Mouse (Mus musculus): ENCODE measurements around the gene Pomt1. TPM values are rescaled to one million over a fixed set of nuclear protein-coding genes. Genes with fewer than 3 reads are reported as not detected.

The Pomt1 gene
- polyA plus RNA-seq (2017; shearing (Covaris generic)): 1 to 10 TPM; 2.5 to 3.8 TPM

- ATAC-seq: peak; percentile 76
These were observed at the start of gene Pomt1 for GRCm38 (mm10) chr2:32235886-32236759. Gene Pomt1, plus strand, starts transcription at chr2:32236590.

GRCm38 (mm10) chr2:32187019-32187551 is 49.3 kb upstream of the Pomt1 start:
- ATAC-seq: no peak

- no peak for ATAC-seq
These were observed 48.7 kb upstream of the Pomt1 start for GRCm38 (mm10) chr2:32187649-32188048.

GRCm38 (mm10) chr2:32189060-32189681 is 47.2 kb upstream of the Pomt1 start:
- no peak for ATAC-seq

- ATAC-seq: no peak
These were observed 45.8 kb upstream of the Pomt1 start for GRCm38 (mm10) chr2:32190620-32191019.

GRCm38 (mm10) chr2:32191872-32192507 is 44.4 kb upstream of the Pomt1 start:
- ATAC-seq: peak; percentile 62

- no peak for ATAC-seq
These were observed 37.4 kb upstream of the Pomt1 start for GRCm38 (mm10) chr2:32198977-32199376.

GRCm38 (mm10) chr2:32200033-32200432 is 36.4 kb upstream of the Pomt1 start:
- no peak for ATAC-seq

GRCm38 (mm10) chr2:32200712-32201111 is 35.7 kb upstream of the Pomt1 start:
- ATAC-seq: no peak

GRCm38 (mm10) chr2:32201527-32201926 is 34.9 kb upstream of the Pomt1 start:
- no peak for ATAC-seq

GRCm38 (mm10) chr2:32203853-32204252 is 32.5 kb upstream of the Pomt1 start:
- ATAC-seq: no peak

- no peak for ATAC-seq
These were observed 28.7 kb upstream of the Pomt1 start for GRCm38 (mm10) chr2:32207682-32208081.

- no peak for ATAC-seq
These were observed 24.7 kb upstream of the Pomt1 start for GRCm38 (mm10) chr2:32211689-32212088.

- ATAC-seq: no peak
These were observed 23.4 kb upstream of the Pomt1 start for GRCm38 (mm10) chr2:32213000-32213399.

GRCm38 (mm10) chr2:32215576-32215975 is 20.8 kb upstream of the Pomt1 start:
- no peak for ATAC-seq

- ATAC-seq: no peak
These were observed 19.9 kb upstream of the Pomt1 start for GRCm38 (mm10) chr2:32216506-32216905.

- no peak for ATAC-seq
These were observed 18.7 kb upstream of the Pomt1 start for GRCm38 (mm10) chr2:32217656-32218055.

- ATAC-seq: no peak
These were observed 18.3 kb upstream of the Pomt1 start for GRCm38 (mm10) chr2:32218113-32218512.

- ATAC-seq: no peak
These were observed 17.7 kb upstream of the Pomt1 start for GRCm38 (mm10) chr2:32218541-32219334.

- ATAC-seq: no peak
These were observed 16.9 kb upstream of the Pomt1 start for GRCm38 (mm10) chr2:32219501-32219900.

- ATAC-seq: no peak
These were observed 16.4 kb upstream of the Pomt1 start for GRCm38 (mm10) chr2:32220021-32220420.

GRCm38 (mm10) chr2:32220969-32221368 is 15.4 kb upstream of the Pomt1 start:
- ATAC-seq: no peak

Measured in activated CD4-positive, CD25-positive, alpha-beta regulatory T cell, adult 4 months (primary cell).